Mouse (Mus musculus): ENCODE results near the gene Nyx.

- TF ChIP-seq CTCF (IDR thresholded peaks at IDR 0.05 in 2 of 3, conservative IDR thresholded peaks at IDR 0.05 in 1 of 3; ENCODE audit: control insufficient read depth in 1 of 3, insufficient read depth in 1 of 3, low read depth in 2 of 3, low read length in 3 of 3, poor library complexity in 1 of 3, severe bottlenecking in 1 of 3) (no peak), POLR2A (IDR thresholded peaks at IDR 0.05; ENCODE audit: control insufficient read depth in 1 of 2, insufficient read depth in 1 of 2, low read depth in 1 of 2, low read length in 2 of 2, poor library complexity in 1 of 2) (no peak), ZC3H11A (IDR thresholded peaks at IDR 0.05; ENCODE audit: low read depth, low read length) (no peak), BHLHE40 (IDR thresholded peaks at IDR 0.05; ENCODE audit: borderline replicate concordance, low read depth, low read length) (no peak), MAZ (IDR thresholded peaks at IDR 0.05; ENCODE audit: low read depth, low read length) (no peak), HCFC1 (IDR thresholded peaks at IDR 0.05; ENCODE audit: low read depth, low read length) (no peak), GATA1 (IDR thresholded peaks at IDR 0.05; ENCODE audit: low read depth, low read length) (no peak), MYB (IDR thresholded peaks at IDR 0.05; ENCODE audit: low read depth, low read length) (no peak)
These were observed 16.7 kb downstream of the Nyx start for GRCm38 (mm10) chrX:13482576-13482975.
